Mouse (Mus musculus) midbrain, embryonic 11.5 days (tissue): ENCODE measurements around the gene Chst5. TPM values are rescaled to one million over a fixed set of nuclear protein-coding genes. Genes with fewer than 3 reads are reported as not detected.
"Not testable (repeated sequence)": the region's sequence is repeated elsewhere in the genome, so short reads cannot be mapped to it uniquely, and the experiment has no call there.

Experiments used
- ATAC-seq: fragments of 200-750 bp; cut with Nextera tagmentation; 2 replicates; pipeline ENCODE4 v1.8.0; 2017; ENCODE audit warnings: moderate TSS enrichment, moderate library complexity; ENCODE audit not compliant: low FRiP score
- DNase-seq: peaks from one replicate; pipeline ENCODE4 v3.0.0; 2015; ENCODE audit warnings: low spot score; ENCODE audit errors: missing footprints
- H3K27ac ChIP-seq: fragments of 300-500 bp; sonication (generic); 2 replicates; pipeline ENCODE4 v1.5.1; 2014; ENCODE audit warnings: low read depth, low read length
- H3K27me3 ChIP-seq: fragments of 300-500 bp; sonication (generic); 2 replicates; pipeline ENCODE4 v1.6.1; 2014; ENCODE audit warnings: mild to moderate bottlenecking, low read length, moderate library complexity, mixed read lengths; ENCODE audit not compliant: control insufficient read depth, insufficient read depth
- H3K36me3 ChIP-seq: fragments of 300-500 bp; sonication (generic); 2 replicates; pipeline ENCODE4 v1.6.1; 2014; ENCODE audit warnings: mild to moderate bottlenecking, low read length, moderate library complexity, mixed read lengths; ENCODE audit not compliant: control insufficient read depth, insufficient read depth
- H3K4me1 ChIP-seq: fragments of 300-500 bp; sonication (generic); 2 replicates; pipeline ENCODE4 v1.6.1; 2014; ENCODE audit warnings: low read length; ENCODE audit not compliant: control insufficient read depth, insufficient read depth
- H3K4me2 ChIP-seq: fragments of 300-500 bp; sonication (generic); 2 replicates; pipeline ENCODE4 v1.6.1; 2014; ENCODE audit warnings: mild to moderate bottlenecking, moderate library complexity
- H3K4me3 ChIP-seq: fragments of 300-500 bp; sonication (generic); 2 replicates; pipeline ENCODE4 v1.5.1; 2014; ENCODE audit warnings: low read depth, low read length
- H3K9ac ChIP-seq: fragments of 300-500 bp; sonication (generic); 2 replicates; pipeline ENCODE4 v1.6.1; 2014; ENCODE audit warnings: low read length
- H3K9me3 ChIP-seq: fragments of 300-500 bp; sonication (generic); 2 replicates; pipeline ENCODE4 v1.6.1; 2016; ENCODE audit warnings: low read length; ENCODE audit not compliant: control insufficient read depth
- WGBS: fragments of 180-500 bp; shearing (Covaris S2); extraction: QIAGEN DNeasy Blood & Tissue Kit; methylation state at CpG from one replicate; pipeline ENCODE4 v1.1.7; 2014; 5-methylcytosine and 5-hydroxymethylcytosine counted together
- polyA plus RNA-seq: library from polyadenylated mRNA; unstranded; fragments of >200 nt; fragmentation: Nextera tagmentation; extraction: Ambion mirVana; gene quantifications from 2 replicates; pipeline ENCODE4 v1.2.1, GENCODE M21; 2014

Gene Chst5
- polyA plus RNA-seq, 1 experiment from 2014 or later, result 2.4 TPM

DNA sequence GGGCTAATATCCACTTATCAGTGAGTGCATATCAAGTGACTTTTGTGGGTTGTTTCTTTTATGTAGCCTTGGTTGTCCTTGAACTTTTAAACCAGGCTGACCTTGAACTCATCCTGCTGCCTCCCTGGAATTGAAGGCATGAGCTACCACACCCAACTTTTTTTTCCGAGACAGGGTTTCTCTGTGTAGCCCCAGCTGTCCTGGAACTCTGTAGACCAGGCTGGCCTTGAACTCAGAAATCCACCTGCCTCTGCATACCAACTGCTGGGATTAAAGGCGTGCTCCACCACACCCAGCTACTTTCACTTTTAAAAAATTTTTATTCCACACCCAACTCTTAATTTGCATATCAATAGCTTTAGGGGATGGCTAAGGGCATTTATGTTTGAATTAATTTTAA, 33.3 kb upstream of the Chst5 start:
- no peaks in the 10 kb centered on the region for H3K9me3 ChIP-seq
- no peak overlapping the region for H3K9ac ChIP-seq
- no peak overlapping the region for H3K27ac ChIP-seq
- H3K36me3 ChIP-seq, result peaks cover 8% of the 10 kb centered on the region
- H3K4me2 ChIP-seq, result no peak overlapping the region
- no peak overlapping the region for H3K4me3 ChIP-seq
- no peak for ATAC-seq
- DNase-seq, result no peak
- no peaks in the 10 kb centered on the region for H3K27me3 ChIP-seq
- H3K4me1 ChIP-seq, result peaks cover 13% of the 10 kb centered on the region
- 91% methylated on average over 2 of the region's 2 CpGs for WGBS

DNA sequence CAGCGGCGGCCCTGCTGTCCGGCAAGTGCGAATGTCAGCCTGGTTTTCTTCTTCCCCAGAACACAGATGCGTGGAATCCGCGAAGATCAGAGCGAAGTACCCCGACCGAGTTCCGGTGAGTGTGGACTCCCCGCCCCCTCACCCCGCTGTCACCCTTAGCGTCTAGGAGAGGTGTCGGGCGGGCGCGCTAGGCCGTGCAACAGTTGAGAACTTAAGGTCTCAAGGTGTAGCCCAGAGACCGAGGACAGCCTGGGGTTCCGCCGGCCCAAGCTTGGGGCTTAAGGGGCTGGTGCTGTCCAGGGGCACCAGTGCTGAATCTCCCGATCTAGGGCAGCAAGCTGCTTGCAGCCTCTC, 30.8 kb upstream of the Chst5 start:
- Histone ChIP-seq H3K4me1 (peaks cover 13% of the 10 kb centered on the region), H3K4me3 (peak overlapping the region; percentile 96), H3K27ac (no peak overlapping the region), H3K27me3 (no peaks in the 10 kb centered on the region), H3K9ac (peak overlapping the region; percentile 88), H3K9me3 (no peaks in the 10 kb centered on the region), H3K36me3 (peaks cover 8% of the 10 kb centered on the region), H3K4me2 (peak overlapping the region; percentile 95)
- peak; percentile 22 for ATAC-seq
- WGBS, result under 1% methylated on average over 22 of the region's 23 CpGs
- peak; percentile 85 for DNase-seq

DNA sequence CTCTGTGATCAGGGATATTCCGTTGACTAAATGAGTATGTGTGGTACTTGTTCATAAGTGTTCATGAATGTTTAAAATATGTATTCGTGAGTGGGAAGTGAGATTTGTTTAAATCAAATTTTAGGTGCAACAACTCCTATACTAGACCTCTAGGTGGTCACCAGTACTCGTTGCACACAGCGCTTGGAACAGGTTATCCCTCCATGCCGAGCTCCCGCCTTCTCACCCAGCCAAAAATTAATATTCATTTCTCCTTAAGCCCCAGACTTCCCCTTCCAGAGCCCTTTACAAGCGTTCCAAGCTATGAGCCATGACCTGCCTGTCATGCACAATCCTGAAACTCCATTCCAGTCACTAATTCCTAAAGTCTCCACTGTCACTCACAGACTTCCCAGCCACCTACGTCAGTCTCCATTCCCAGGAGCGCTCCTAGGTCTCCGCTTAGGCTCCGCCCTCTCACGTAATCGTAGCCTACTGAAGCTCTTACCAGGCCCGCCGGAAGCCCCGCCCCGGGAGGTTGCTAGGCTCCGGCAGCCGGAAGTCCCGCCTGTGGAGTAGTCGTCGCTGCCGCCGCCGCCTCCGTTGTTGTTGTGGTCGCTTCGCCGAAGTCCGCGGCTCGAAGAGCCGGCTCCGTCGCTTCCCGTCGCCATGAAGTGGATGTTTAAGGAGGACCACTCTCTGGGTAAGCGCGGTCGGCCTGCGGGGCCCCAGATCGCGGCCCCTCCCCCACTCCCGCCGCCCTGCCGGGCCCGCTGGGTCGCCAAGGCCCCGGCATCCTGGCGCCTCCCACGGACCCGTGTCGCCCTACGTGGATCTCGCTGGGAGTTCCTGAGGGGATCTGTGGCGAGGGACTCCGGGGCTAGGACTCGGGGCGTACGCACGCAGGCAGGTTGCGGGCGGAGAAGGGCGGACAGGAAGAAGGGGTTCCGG, 30.2 kb upstream of the Chst5 start, which contains the start of gene Gabarapl2:
TSS of gene Gabarapl2 (plus strand) at position 533 of the 930 bp plus-strand sequence.
- Histone ChIP-seq H3K36me3 (peaks cover 7% of the 10 kb centered on the region), H3K4me1 (peaks cover 13% of the 10 kb centered on the region), H3K9me3 (no peaks in the 10 kb centered on the region), H3K4me2 (peak within 1 kb of the TSS; percentile 95), H3K27ac (no peak within 1 kb of the TSS), H3K4me3 (peak within 1 kb of the TSS; percentile 96), H3K9ac (peak within 1 kb of the TSS; percentile 88), H3K27me3 (no peaks in the 10 kb centered on the region)
- peak; percentile 100 for DNase-seq
- ATAC-seq, result peak; percentile 99
- under 1% methylated on average over 64 of the region's 65 CpGs for WGBS

DNA sequence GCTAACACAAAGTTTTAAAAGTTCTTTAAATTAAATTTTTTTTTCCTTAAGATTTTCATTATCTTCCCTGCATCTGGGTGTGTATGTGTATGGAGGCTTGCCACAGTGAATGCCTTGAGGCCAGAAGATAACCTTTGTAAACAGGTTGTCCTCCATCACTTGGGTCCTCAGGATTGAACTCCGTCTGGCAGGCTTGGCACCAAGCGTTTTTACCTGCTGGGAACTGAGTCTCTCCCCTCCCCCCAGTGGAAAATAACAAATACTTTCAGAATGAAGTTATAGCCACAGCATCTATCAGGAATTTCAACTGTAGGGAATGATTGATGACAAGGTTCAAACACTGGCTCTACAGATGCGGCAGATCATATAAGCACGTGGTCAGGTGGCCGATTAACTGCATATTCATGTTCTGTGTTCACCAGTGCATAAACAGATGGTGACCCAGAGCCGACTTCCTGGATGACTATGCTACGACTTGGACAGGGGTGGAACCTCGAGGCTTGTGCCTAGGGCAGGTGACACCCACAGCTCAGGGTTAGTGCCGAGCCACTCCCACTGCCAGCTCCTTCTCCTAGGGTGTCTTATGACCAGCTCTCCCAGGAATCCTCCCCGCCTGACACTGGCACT, 29.4 kb upstream of the Chst5 start:
- H3K9me3 ChIP-seq, result no peaks in the 10 kb centered on the region
- peak overlapping the region; percentile 96 for H3K4me3 ChIP-seq
- H3K9ac ChIP-seq, result peak overlapping the region; percentile 45
- peaks cover 13% of the 10 kb centered on the region for H3K4me1 ChIP-seq
- DNase-seq, result peak; percentile 84
- H3K36me3 ChIP-seq, result peaks cover 3% of the 10 kb centered on the region; the same call in 1 of the 2 replicates
- H3K27ac ChIP-seq, result no peak overlapping the region
- ATAC-seq, result peak; percentile 51
- H3K4me2 ChIP-seq, result peak overlapping the region; percentile 77
- H3K27me3 ChIP-seq, result no peaks in the 10 kb centered on the region
- 13% methylated on average over 10 of the region's 10 CpGs for WGBS

DNA sequence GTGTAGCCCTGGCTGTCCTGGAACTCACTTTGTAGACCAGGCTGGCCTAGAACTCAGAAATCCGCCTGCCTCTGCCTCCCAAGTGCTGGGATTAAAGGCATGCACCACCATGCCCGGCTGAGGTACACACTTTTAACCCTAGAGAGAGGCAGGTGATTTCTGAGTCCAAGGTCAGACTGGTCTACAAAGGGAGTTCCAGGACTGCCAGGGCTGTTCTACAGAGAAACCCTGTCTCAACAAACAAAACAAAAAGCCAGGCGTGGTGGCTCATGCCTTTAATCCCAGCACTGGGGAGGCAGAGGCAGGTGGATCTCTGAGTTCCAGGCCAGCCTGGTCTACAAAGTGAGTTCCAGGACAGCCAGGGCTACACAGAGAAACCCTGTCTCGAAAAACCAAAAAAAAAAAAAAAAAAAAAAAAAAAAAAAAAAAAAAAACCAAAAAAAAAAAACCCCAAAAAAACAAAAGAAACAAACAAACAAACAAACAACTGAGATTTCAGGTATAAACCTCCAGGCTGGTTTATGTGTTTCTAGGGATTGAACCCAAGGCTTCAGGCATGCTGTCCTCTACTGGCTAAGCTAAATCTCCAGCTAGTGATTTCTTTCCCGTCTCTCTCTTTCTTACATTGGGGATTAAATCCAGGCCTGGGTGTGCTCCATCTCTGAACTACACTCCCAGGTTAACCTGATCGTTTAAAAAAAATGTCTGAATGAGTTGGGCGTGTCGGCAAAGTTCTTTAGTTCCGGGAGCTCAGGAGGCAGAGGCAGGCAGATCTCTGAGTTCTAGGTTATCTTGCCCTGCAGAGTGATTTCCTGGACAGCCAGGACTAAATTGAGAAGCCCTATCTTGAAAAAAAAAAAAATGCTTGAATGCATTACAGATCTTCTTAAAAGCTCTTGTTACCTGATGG, 28.1 kb upstream of the Chst5 start:
- ATAC-seq, result not testable (repeated sequence)

DNA sequence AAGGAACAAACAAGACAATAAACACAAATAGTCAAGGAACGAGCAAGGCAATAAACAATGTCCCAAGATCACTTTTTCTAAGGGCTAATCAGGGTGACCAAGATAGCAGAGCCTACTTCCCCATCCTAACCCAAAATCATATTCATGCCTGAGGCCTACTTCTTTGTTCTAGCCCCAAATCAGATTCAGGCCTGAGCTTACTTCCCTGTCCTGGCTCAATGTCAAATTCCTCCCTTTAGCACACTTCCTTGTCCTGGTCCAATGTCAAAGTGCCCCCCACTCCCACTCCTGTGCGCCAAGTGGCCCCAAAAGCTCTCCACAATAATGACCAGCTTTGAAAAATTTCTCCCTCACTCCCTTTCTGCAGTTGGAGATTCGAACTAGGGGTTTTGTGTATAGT, 26.9 kb upstream of the Chst5 start:
- Histone ChIP-seq H3K4me1 (peaks cover 21% of the 10 kb centered on the region), H3K27ac (no peak overlapping the region), H3K9ac (no peak overlapping the region), H3K4me3 (no peak overlapping the region), H3K4me2 (no peak overlapping the region), H3K9me3 (no peaks in the 10 kb centered on the region), H3K36me3 (no peaks in the 10 kb centered on the region), H3K27me3 (no peaks in the 10 kb centered on the region)
- ATAC-seq, result no peak
- no peak for DNase-seq
- WGBS, result 75% methylated on average over 3 of the region's 3 CpGs

More for the DNA sequence above, 28.1 kb upstream of the Chst5 start:
- H3K4me3 ChIP-seq, H3K9me3 ChIP-seq, DNase-seq, H3K9ac ChIP-seq, H3K27me3 ChIP-seq, H3K36me3 ChIP-seq, H3K4me2 ChIP-seq, H3K27ac ChIP-seq: not testable (repeated sequence)
- 86% methylated on average over 8 of the region's 9 CpGs for WGBS
- peaks cover 13% of the 10 kb centered on the region for H3K4me1 ChIP-seq

DNA sequence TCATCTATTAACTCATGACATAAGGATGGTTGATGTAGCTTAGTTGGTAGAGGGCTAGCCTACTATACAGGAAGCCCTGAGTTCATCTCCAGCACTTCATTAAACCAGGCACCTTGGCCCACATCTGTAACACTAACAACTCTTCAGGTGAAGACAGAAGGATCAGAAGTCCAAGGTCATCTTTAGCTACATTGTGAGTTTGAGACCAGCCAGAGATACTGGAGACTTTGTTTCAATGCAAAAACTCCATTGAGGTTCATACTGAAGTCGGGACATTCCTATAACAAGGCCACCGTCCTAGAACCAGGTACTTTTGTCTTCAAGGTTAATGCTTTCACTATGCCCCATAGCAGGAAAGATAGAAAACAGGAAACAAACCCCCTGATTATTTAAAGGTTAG, 24.0 kb upstream of the Chst5 start:
- H3K27ac ChIP-seq, result no peak overlapping the region
- no peaks in the 10 kb centered on the region for H3K9me3 ChIP-seq
- H3K36me3 ChIP-seq, result no peaks in the 10 kb centered on the region
- H3K27me3 ChIP-seq, result no peaks in the 10 kb centered on the region
- peaks cover 9% of the 10 kb centered on the region for H3K4me1 ChIP-seq
- peak; percentile 1; the same call in 1 of the 2 replicates for ATAC-seq
- 85% methylated on average over 2 of the region's 2 CpGs for WGBS
- H3K4me3 ChIP-seq, result no peak overlapping the region
- DNase-seq, result no peak
- H3K9ac ChIP-seq, result no peak overlapping the region
- H3K4me2 ChIP-seq, result no peak overlapping the region

DNA sequence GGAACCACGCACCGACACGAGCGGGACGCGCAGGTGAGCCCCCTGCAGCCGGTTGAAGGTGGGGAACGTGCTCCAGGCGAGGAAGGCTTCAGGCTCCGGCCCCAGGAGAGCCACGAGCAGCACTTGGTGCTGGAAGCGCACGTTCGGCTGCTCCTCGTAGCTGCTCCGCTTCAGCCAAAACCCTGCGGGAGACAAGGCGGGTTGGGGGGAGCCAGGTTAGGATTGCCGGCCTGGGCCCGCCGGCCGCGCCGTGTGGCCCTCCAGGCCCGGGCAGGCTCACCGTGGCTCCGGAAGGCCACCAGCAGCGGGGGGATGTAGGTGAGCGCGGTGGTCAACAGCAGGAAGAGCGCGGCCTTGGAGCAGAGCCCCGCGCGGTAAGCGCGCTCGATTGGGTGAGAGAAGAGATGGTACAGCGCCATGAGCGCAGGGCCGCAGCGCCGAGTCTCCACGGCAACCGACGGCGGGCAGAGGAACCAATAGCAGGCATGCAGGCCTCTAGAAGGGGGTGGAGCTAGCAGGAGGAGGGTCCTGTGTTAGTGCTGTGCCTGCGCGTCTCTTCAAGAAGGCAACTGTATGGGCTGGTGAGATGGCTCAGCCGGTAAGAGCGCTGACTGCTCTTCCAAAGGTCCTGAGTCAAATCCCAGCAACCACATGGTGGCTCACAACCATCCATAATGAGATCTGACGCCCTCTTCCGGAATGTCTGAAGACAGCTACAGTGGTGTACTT, 23.3 kb upstream of the Chst5 start, which contains the start of gene Tmem231:
TSS of gene Tmem231 (minus strand) at position 534 of the 729 bp plus-strand sequence.
- Histone ChIP-seq H3K9me3 (no peaks in the 10 kb centered on the region), H3K27ac (peak within 1 kb of the TSS; percentile 58), H3K36me3 (no peaks in the 10 kb centered on the region), H3K4me1 (peaks cover 9% of the 10 kb centered on the region), H3K27me3 (no peaks in the 10 kb centered on the region), H3K4me2 (peak within 1 kb of the TSS; percentile 74), H3K4me3 (peak within 1 kb of the TSS; percentile 73), H3K9ac (peak within 1 kb of the TSS; percentile 82)
- DNase-seq (peak; percentile 98), ATAC-seq (peak; percentile 99)
- WGBS, result under 1% methylated on average over 52 of the region's 53 CpGs
